Mouse (Mus musculus) erythroblast, embryonic 14.5 days (primary cell): ENCODE results near the gene Ppp1r12b. TPM values are rescaled to one million over a fixed set of nuclear protein-coding genes. Genes with fewer than 3 reads are reported as not detected.

Source experiments
- H3K27me3 ChIP-seq: 2 replicates; pipeline ENCODE4 v1.6.1; 2012; ENCODE audit warnings: inconsistent platforms; ENCODE audit not compliant: control insufficient read depth
- H3K36me3 ChIP-seq: 2 replicates; pipeline ENCODE4 v1.6.1; 2012; ENCODE audit warnings: mild to moderate bottlenecking, inconsistent platforms; ENCODE audit not compliant: control insufficient read depth
- H3K4me1 ChIP-seq: 2 replicates; pipeline ENCODE4 v1.6.1; 2012; ENCODE audit warnings: inconsistent platforms; ENCODE audit not compliant: control insufficient read depth
- H3K4me3 ChIP-seq: replicated peaks from 2 replicates; pipeline ENCODE3; 2012; ENCODE audit warnings: moderate library complexity, mild to moderate bottlenecking, inconsistent platforms
- H3K9me3 ChIP-seq: 2 replicates; pipeline ENCODE4 v1.6.1; 2012; ENCODE audit warnings: low read length, inconsistent platforms, mixed read lengths; ENCODE audit not compliant: control insufficient read depth
- GATA1 ChIP-seq: IDR thresholded peaks from 2 replicates; pipeline ENCODE4 v1.6.1; 2012; ENCODE audit warnings: low read length, inconsistent platforms, mixed read lengths
- TAL1 ChIP-seq: IDR thresholded peaks from 3 replicates; pipeline ENCODE4 v1.6.1; 2012; ENCODE audit warnings: low read length, inconsistent platforms, mixed read lengths
- polyA plus RNA-seq: library from polyadenylated mRNA; stranded (reverse); fragments of >175 nt; gene quantifications from 2 replicates; pipeline ENCODE4 v1.2.3, GENCODE M21; 2012

Gene Ppp1r12b
- polyA plus RNA-seq, 1 experiment, result 0.11 TPM

- Histone ChIP-seq H3K9me3 (no peaks in the 10 kb centered on the region), H3K4me3 (no peak overlapping the region), H3K27me3 (no peaks in the 10 kb centered on the region), H3K4me1 (no peaks in the 10 kb centered on the region), H3K36me3 (no peaks in the 10 kb centered on the region)
- no peak for TF ChIP-seq GATA1
- TF ChIP-seq TAL1, result no peak
Measured at GRCm38 (mm10) chr1:134796536-134796935, 159.2 kb downstream of the Ppp1r12b start.

GRCm38 (mm10) chr1:134796076-134796475, 159.7 kb downstream of the Ppp1r12b start:
- Histone ChIP-seq H3K4me1 (no peaks in the 10 kb centered on the region), H3K9me3 (no peaks in the 10 kb centered on the region)
- no peak for TF ChIP-seq TAL1
- no peak for TF ChIP-seq GATA1

GRCm38 (mm10) chr1:134791456-134791855, 164.3 kb downstream of the Ppp1r12b start:
- H3K9me3 ChIP-seq, result no peaks in the 10 kb centered on the region
- no peak overlapping the region for H3K4me3 ChIP-seq
- no peaks in the 10 kb centered on the region for H3K4me1 ChIP-seq
- TF ChIP-seq TAL1 (no peak), GATA1 (no peak)
- H3K36me3 ChIP-seq, result no peaks in the 10 kb centered on the region
- H3K27me3 ChIP-seq, result no peaks in the 10 kb centered on the region

More at GRCm38 (mm10) chr1:134796076-134796475, 159.7 kb downstream of the Ppp1r12b start:
- H3K27me3 ChIP-seq, result no peaks in the 10 kb centered on the region
- no peak overlapping the region for H3K4me3 ChIP-seq
- H3K36me3 ChIP-seq, result no peaks in the 10 kb centered on the region

- Histone ChIP-seq H3K4me3 (no peak overlapping the region), H3K4me1 (no peaks in the 10 kb centered on the region), H3K9me3 (no peaks in the 10 kb centered on the region), H3K36me3 (no peaks in the 10 kb centered on the region), H3K27me3 (no peaks in the 10 kb centered on the region)
- TF ChIP-seq TAL1 (no peak), GATA1 (no peak)
Measured at GRCm38 (mm10) chr1:134790716-134791439, 164.9 kb downstream of the Ppp1r12b start.

- TF ChIP-seq TAL1 (no peak), GATA1 (no peak)
- Histone ChIP-seq H3K4me3 (no peak overlapping the region), H3K36me3 (no peaks in the 10 kb centered on the region), H3K4me1 (no peaks in the 10 kb centered on the region), H3K27me3 (no peaks in the 10 kb centered on the region), H3K9me3 (no peaks in the 10 kb centered on the region)
Measured at GRCm38 (mm10) chr1:134788096-134788495, 167.6 kb downstream of the Ppp1r12b start.

GRCm38 (mm10) chr1:134784911-134785310, 170.8 kb downstream of the Ppp1r12b start:
- Histone ChIP-seq H3K4me3 (no peak overlapping the region), H3K27me3 (no peaks in the 10 kb centered on the region), H3K36me3 (no peaks in the 10 kb centered on the region), H3K4me1 (no peaks in the 10 kb centered on the region), H3K9me3 (no peaks in the 10 kb centered on the region)
- TF ChIP-seq GATA1 (no peak), TAL1 (no peak)

GRCm38 (mm10) chr1:134784481-134784880, 171.3 kb downstream of the Ppp1r12b start:
- H3K4me1 ChIP-seq, result no peaks in the 10 kb centered on the region
- no peaks in the 10 kb centered on the region for H3K27me3 ChIP-seq
- TF ChIP-seq GATA1 (no peak), TAL1 (no peak)
- no peak overlapping the region for H3K4me3 ChIP-seq
- no peaks in the 10 kb centered on the region for H3K9me3 ChIP-seq
- H3K36me3 ChIP-seq, result no peaks in the 10 kb centered on the region

- H3K36me3 ChIP-seq, result no peaks in the 10 kb centered on the region
- H3K9me3 ChIP-seq, result no peaks in the 10 kb centered on the region
- no peaks in the 10 kb centered on the region for H3K4me1 ChIP-seq
- TF ChIP-seq TAL1 (no peak), GATA1 (no peak)
- H3K27me3 ChIP-seq, result no peaks in the 10 kb centered on the region
- H3K4me3 ChIP-seq, result no peak overlapping the region
Measured at GRCm38 (mm10) chr1:134783958-134784357, 171.8 kb downstream of the Ppp1r12b start.

- Histone ChIP-seq H3K9me3 (no peaks in the 10 kb centered on the region), H3K4me1 (no peaks in the 10 kb centered on the region), H3K27me3 (no peaks in the 10 kb centered on the region), H3K36me3 (no peaks in the 10 kb centered on the region), H3K4me3 (no peak overlapping the region)
- TF ChIP-seq GATA1 (no peak), TAL1 (no peak)
Measured at GRCm38 (mm10) chr1:134782797-134783196, 172.9 kb downstream of the Ppp1r12b start.

GRCm38 (mm10) chr1:134777936-134778548, 177.7 kb downstream of the Ppp1r12b start:
- no peaks in the 10 kb centered on the region for H3K9me3 ChIP-seq
- no peaks in the 10 kb centered on the region for H3K4me1 ChIP-seq
- H3K27me3 ChIP-seq, result no peaks in the 10 kb centered on the region
- peaks cover 9% of the 10 kb centered on the region for H3K36me3 ChIP-seq
- no peak overlapping the region for H3K4me3 ChIP-seq
- no peak for TF ChIP-seq TAL1
- no peak for TF ChIP-seq GATA1
